Mouse (Mus musculus) gastrocnemius, adult 2 months (tissue): ENCODE measurements at regions not wholly inside any gene's neighbourhood (a gene's known extent, or its start where the extent isn't known, plus 50 kb on each side); places are given as distances from the start of the nearest gene placed in this dataset.

Experiments
- DNase-seq: peaks from one replicate; pipeline ENCODE4 v3.0.0; 2022
- H3K27ac ChIP-seq: fragments of 200-600 bp; 2 replicates; pipeline ENCODE4 v1.8.1; 2022; ENCODE audit warnings: mild to moderate bottlenecking
- H3K4me3 ChIP-seq: fragments of 200-600 bp; 2 replicates; pipeline ENCODE4 v1.8.1; 2022; ENCODE audit warnings: mild to moderate bottlenecking, moderate library complexity
- CTCF ChIP-seq: fragments of 200-600 bp; IDR thresholded peaks from 2 replicates; pipeline ENCODE4 v1.8.1; 2022; ENCODE audit warnings: antibody characterized with exemption, mild to moderate bottlenecking, moderate library complexity
- intact Hi-C: fragments of 180-260 bp; cut with DNase I; formaldehyde crosslinking; loops from one replicate; pipeline ENCODE4 v1.15.1; 2025

DNA sequence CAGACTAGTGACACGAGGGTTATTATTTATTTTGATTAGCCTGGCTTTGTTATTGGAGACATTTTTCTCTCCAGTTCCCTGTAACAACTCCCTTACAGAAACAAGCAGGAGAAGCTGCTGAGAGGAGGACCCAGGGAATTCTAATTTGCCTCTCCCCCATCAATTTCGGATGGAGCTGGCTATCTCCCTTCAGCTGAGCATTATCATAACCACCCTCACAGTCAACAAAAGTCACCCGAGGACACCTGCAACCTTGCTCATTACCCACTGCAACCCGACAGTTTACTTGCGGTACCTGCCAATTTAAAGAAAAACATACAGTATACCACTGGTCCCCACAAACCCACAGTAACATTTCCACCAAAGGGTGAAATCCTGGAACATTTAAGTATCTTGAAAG, 690.7 kb downstream of the Tfap2b start:
- Histone ChIP-seq H3K27ac (no peak overlapping the region), H3K4me3 (no peak overlapping the region)
- no peak for TF ChIP-seq CTCF
- intact Hi-C loops: no loop called here
- no peak for DNase-seq

DNA sequence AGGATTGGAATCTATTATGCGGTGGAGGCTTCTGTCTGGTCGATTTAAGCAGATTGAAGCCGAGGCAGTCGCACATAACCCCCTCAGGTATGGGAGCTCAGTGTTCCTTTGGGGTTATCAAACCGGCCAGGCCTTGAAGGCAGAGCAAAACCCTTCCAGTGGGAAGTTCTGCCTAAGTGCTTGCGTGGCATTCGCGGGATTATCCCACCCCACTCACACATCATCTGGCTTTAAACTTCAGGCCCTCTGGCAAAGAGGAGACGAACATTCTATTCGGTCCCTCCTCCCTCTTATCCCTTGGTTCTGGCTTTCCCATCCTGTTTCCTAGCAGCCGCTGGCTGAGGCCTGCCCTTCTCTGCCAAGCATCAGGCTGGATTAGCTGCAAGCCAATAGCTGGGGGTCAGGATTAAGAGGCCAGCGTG, 691.2 kb downstream of the Tfap2b start:
- Histone ChIP-seq H3K27ac (no peak overlapping the region), H3K4me3 (no peak overlapping the region)
- TF ChIP-seq CTCF: no peak
- intact Hi-C loops: no loop called here
- DNase-seq: no peak

GRCm38 (mm10) chr1:19900983-19901531, 692.3 kb downstream of the Tfap2b start:
- intact Hi-C loops: no loop called here
- no peak for DNase-seq
- Histone ChIP-seq H3K27ac (no peak overlapping the region), H3K4me3 (no peak overlapping the region)
- no peak for TF ChIP-seq CTCF

GRCm38 (mm10) chr1:19912194-19912846, 703.6 kb downstream of the Tfap2b start:
- no peak for DNase-seq
- Histone ChIP-seq H3K27ac (no peak overlapping the region), H3K4me3 (no peak overlapping the region)
- TF ChIP-seq CTCF: no peak
- intact Hi-C loops: no loop called here

GRCm38 (mm10) chr1:19918762-19919161, 699.1 kb downstream of the Pkhd1 start:
- Histone ChIP-seq H3K4me3 (no peak overlapping the region), H3K27ac (no peak overlapping the region)
- DNase-seq: no peak
- intact Hi-C loops: no loop called here
- no peak for TF ChIP-seq CTCF

DNA sequence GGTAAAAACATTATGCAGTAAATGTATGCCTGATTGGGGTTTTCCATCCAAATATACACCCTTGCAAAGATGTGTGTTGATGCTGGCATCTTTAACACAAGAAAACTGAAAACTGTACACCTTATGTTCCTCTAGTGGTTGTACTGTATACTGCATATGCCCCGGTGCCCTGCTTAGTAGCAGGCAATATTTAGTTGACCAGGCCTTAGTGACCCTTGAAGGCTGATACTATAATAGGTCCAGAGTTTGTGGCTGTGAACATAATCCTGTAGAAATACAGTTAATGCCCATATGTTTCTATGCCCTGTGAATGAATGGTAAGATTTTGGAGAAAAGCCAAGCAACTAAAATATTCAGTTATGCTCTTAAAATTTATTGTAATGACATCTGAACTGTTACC, 690.7 kb downstream of the Pkhd1 start:
- no peak overlapping the region for H3K27ac ChIP-seq
- intact Hi-C loops: no loop called here
- no peak for DNase-seq
- TF ChIP-seq CTCF: no peak
- H3K4me3 ChIP-seq: no peak overlapping the region

GRCm38 (mm10) chr1:19927736-19928327, 690.0 kb downstream of the Pkhd1 start:
- DNase-seq: no peak
- intact Hi-C loops: no loop called here
- Histone ChIP-seq H3K4me3 (no peak overlapping the region), H3K27ac (no peak overlapping the region)
- TF ChIP-seq CTCF: no peak

GRCm38 (mm10) chr1:19951050-19951679, 666.7 kb downstream of the Pkhd1 start:
- no peak overlapping the region for H3K4me3 ChIP-seq
- no peak for DNase-seq
- no peak overlapping the region for H3K27ac ChIP-seq
- no peak for TF ChIP-seq CTCF
- intact Hi-C loops: no loop called here

- TF ChIP-seq CTCF: no peak
- DNase-seq: no peak
- intact Hi-C loops: no loop called here
- Histone ChIP-seq H3K4me3 (no peak overlapping the region), H3K27ac (no peak overlapping the region)
Measured at GRCm38 (mm10) chr1:19951680-19952248, 666.1 kb downstream of the Pkhd1 start.

DNA sequence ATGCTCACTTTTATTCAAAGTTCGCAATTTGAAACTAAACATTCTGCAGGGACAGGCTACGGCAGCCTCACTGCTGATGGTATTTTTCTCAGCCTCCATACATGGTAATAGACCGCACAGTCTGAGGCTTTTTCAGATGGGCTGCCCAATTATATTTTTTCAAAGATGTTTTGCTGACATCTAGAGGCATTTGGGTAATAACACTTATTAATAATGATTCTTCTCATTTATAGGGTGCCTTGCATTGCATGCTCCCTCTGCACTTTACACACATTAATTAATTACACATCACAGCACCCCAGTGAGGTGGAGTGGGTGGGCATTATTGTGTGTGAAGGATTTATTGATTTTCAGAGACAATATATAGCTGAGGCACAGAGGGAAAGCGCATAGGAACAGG, 644.5 kb downstream of the Pkhd1 start:
- DNase-seq: no peak
- no peak overlapping the region for H3K4me3 ChIP-seq
- intact Hi-C loops: no loop called here
- H3K27ac ChIP-seq: no peak overlapping the region
- no peak for TF ChIP-seq CTCF

- no peak overlapping the region for H3K27ac ChIP-seq
- no peak for DNase-seq
- no peak for TF ChIP-seq CTCF
- intact Hi-C loops: no loop called here
- no peak overlapping the region for H3K4me3 ChIP-seq
Measured at GRCm38 (mm10) chr1:19973981-19974380, 643.9 kb downstream of the Pkhd1 start.

GRCm38 (mm10) chr1:19975436-19975835, 642.4 kb downstream of the Pkhd1 start:
- intact Hi-C loops: no loop called here
- DNase-seq: no peak
- Histone ChIP-seq H3K27ac (no peak overlapping the region), H3K4me3 (no peak overlapping the region)
- no peak for TF ChIP-seq CTCF

DNA sequence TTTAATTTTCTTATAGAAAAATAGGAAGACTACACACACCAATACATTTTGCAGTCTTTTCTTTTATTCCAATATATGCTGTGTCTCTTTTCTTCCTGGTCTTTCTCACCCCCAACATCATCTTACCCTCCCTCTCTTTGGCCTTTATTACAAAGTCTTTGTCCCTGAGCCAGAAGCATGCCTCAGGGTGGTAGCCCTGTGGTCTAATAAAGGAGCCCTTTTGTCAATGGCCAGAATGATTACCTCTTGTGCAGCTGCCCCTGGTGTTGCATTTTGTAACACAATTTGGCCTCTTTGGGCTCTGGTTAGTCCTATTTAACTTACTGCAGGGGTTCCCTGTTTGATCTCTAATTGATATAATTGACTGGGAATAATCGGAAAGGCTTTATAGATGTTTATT, 636.7 kb downstream of the Pkhd1 start:
- no peak for TF ChIP-seq CTCF

More for the DNA sequence above, 636.7 kb downstream of the Pkhd1 start:
- no peak for DNase-seq
- intact Hi-C loops: no loop called here
- no peak overlapping the region for H3K4me3 ChIP-seq
- no peak overlapping the region for H3K27ac ChIP-seq
